Mouse (Mus musculus) layer of hippocampus, adult 11-12 months (tissue): ENCODE results near the gene Mfsd6l.

Source experiments
- DNase-seq: peaks from one replicate; pipeline ENCODE4 v3.0.0; 2022; ENCODE audit warnings: low spot score

Gene Mfsd6l

DNA sequence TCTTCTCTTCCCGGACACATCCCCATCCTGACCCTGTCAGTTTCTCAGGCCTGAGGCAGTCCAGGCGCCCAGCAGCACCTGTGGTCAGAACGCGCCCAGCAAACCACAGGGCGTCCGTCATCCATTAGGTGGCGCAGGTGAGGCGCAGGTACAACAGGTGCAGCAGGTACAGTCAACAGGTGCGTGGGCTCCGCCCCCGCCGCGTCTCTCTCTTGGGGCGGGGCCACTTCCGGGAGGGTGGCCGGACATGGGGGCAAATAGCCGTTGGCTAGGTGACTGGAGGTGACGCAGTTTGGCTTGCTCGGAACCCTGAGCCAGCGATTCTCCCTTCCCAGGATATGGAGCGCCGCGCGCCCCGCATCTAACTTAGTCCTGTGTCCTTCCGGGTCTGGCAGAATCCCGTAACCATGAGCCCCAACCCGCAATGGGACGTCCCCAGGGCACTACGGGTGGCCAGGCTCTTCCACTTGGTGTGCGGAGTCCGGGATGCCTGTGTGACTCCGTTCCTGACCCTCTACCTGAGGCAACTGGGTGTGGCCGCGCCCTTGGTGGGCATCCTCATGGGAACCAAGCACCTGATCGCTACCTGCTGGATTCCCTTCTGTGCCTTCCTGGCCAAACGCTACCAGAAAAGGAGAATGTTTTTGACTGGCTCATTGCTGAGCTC lies at the start of gene Mfsd6l:
Mfsd6l (plus strand) TSS at position 269 of the 667 bp plus-strand sequence.
- no peak for DNase-seq

DNA sequence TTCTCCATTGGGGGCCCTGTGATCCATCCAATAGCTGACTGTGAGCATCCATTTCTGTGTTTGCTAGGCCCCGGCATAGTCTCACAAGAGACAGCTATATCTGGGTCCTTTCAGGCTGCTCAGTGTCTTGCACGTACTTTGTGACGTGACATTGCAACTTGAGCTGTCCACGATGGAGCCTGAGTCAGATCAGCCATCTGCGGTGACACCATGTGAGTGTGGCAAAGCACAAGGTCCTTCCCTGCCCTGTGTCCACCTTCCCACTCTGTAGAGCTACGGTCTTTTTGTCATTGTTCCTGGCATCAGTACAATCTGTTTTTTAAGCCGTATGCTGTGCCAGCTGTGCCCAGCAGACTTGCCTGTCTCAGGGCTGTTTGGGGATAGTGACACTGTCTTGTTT lies 48.7 kb upstream of the Mfsd6l start:
- no peak for DNase-seq

DNA sequence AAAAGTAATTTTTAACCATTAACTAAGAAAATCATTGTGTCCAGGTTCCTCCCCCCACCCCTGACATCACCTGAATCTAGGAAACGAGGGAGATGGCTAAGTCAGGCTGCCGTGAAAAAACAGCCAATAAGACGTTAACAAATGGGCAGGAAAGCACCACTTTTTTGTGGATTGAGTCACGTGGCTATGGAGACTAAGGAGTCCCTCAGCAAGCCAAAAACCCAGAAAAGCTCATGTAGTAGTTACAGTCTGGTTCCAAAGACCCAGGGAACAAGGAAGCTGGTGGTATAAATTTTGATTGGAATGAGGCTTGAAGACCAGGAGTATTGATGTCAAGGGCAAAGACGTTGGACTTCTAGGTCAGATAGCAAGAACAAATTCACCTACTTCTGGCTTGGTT lies 47.4 kb upstream of the Mfsd6l start:
- DNase-seq: no peak

DNA sequence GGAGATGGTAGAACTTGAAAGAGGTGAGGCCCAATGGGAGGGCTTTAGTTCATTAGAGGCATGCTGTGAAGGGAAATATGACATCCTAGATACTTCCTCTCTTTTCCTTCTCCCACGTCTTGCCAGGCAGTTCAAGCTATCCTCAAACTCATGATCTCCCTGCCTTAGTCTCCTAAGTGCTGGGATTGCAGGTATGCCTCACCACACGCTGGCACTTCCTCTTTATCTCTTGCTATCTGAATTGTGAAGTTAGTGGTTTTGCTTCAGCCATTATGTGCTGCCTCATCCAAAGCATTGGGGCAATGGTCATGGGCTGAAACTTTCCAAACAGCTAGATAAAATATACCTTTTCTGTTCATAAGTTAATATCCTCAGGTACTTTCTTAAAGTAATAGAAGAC lies 46.8 kb upstream of the Mfsd6l start:
- DNase-seq: no peak

DNA sequence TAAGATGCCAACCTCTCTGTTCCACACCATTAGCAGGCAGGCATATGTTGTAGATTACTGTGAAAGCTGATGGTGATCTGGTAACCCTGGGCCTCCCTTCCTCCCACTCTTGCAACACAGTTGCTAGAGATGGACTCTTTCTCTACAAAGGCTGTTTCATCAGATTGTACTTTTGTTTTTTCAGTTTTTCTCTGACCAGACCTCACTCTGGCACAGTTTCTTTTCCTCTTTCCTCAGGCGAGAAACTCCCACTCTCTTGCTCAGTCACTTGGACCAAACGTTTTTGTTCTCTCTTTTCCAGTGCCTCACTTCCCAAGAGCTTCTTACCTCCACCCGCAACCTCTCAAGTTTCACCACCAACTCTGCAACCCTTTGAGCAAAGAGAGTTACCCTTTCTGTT lies 42.0 kb upstream of the Mfsd6l start:
- DNase-seq: no peak

DNA sequence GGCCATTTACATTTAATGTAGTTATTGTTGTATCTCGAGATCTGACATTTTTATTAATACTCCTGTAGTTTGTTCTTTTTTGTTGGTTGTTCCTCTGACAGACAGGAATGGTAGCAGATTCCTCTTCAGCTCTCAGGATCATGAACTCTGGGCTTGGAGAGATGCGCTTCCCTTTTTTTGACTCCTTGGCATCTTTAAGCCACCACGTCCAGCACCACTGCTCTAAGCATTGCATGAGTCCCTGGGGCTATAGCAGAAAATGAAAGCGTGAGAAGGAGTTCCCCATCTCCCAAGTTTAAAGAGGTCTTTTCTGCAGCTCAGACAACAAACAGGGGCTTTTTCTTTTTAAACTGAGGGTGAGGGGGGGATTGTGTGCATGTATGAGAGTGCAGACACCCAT lies 36.6 kb upstream of the Mfsd6l start:
- DNase-seq: no peak

DNA sequence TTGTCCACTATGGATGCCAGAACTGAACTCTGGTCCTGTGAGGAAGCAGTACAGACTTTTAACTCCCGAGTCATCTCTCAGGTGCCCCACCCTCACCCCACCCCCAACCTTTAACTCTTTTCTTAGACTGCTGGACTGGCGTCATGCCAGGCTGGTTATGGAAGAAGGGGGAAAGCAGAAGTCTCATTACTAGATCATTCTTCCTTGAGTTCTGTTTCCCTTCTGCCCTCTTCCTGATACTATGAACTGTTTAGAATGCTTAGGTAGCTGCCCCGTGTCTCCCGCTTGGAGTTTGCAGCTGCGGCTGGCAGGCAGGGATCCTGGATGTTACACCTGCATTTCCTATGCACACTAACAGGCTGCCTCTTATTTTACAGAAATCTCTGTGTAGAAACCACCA lies 36.2 kb upstream of the Mfsd6l start:
- DNase-seq: no peak

DNA sequence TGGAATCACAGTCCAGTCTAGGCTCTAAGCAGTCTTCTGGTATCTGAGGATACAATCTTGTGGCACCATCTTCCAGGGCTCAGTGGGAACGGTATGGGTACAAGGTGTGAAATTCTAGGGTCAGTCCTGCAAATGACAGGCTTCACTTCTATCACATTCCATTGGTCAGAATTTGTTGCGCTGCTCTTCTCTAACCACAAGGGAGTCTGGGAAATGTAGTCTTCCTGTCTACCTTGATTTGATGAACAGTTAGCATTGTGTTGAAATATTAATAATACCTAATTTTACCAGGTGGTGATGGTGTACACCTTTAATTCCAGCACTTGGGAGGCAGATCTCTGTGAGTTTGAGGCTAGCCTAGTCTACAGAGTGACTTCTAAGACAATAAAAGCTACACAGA lies 35.5 kb upstream of the Mfsd6l start:
- no peak for DNase-seq

DNA sequence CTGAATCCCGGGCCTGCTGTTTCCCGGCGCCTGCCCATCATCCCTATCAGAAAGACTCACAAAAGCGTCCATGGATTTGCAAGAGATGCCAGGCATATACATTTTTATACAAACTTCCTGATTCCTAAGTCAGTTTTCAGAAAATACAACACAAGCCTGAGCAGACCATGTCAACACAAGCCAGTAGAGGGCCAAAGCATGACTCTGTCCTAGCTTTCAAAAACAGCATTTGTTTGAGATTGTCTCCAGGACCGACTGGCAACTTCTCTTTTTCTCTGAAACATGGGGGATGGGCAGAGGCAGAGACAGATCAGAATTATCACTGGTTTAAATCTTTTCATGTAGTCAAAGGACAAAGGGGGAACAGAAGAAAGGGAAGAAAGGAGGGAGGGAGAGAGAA lies 34.6 kb upstream of the Mfsd6l start:
- no peak for DNase-seq

DNA sequence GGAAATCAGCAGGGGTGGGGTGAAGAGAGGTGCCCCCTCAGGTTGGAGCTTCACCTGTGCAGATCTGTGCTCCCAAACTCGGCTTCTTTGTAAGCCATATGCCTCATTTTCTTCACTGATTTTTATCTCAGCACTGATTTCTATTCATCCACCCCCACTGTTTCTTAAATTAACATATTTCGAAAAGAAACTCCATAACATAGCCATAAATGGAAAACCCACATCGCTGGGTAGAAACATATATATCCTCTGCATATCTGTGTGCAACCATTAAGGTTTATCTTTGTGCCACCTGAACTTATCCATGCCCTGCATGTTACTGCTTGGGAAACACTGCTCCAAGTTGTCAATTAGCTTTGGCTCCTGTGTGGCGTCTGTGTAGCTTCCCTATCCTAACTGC lies 29.5 kb upstream of the Mfsd6l start:
- no peak for DNase-seq

DNA sequence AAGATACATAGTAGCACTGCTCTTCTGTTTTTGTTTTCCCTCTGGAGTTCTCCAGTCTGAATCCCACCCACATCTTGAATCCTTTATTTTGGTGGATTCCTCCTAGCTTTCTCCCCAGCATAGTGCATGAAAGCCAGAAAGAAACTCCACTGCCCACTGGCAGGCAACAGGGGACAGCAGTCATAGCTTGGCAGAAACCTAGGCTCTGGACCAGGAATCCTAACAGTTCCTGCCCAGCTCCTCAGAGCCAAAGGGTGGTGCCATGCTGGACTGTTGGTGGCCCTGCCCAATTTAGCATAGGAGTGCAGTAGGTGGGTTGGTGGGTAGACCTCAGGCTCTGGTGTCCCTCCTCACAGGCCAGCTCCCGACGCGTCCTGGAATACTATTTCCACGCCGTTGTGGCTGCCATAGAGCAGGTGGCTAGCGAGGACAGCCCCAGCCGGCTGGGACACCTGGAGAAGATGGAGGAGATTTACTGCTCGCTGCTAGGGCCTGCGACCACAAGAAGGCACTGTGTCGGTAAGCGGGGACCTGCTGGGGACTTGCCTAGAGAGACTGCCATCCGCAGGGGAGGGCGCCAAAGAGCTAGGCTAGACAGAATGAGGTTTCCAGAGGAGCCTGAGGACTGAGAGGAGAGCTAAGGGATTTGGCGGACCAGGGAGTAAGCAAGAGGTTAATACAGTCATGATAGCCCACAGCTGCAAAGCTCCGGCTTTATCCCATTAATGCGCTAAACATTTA lies 24.8 kb upstream of the Mfsd6l start:
- DNase-seq: peak; percentile 64

DNA sequence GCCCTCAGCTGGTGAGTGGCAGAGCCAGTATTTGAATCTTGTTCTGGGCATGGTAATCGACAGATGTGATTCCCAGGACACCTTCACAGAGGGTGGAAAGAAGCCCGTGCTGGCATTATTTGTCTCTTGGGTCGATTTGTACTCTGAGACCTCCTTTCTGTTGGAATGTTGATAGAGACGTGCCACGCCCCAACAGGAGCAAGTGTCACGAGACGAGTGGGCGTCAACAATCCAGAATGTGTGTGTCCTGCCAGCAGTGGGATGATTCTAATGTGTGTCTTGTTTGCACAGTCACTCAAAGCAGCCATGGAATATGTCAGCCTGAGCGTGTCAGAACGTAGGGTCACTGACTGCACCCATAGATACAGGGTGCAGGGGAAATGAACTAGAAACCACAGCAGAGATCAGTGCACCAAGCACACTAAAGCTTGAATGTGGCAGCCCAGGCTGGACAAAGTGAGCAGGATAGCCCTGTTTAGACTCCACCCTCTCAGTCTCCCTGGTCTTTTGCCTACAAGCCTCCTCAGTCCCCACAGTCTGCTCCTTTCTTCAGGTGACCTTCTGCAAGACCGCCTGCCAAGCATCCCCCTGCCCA lies 23.9 kb upstream of the Mfsd6l start:
- DNase-seq: no peak

DNA sequence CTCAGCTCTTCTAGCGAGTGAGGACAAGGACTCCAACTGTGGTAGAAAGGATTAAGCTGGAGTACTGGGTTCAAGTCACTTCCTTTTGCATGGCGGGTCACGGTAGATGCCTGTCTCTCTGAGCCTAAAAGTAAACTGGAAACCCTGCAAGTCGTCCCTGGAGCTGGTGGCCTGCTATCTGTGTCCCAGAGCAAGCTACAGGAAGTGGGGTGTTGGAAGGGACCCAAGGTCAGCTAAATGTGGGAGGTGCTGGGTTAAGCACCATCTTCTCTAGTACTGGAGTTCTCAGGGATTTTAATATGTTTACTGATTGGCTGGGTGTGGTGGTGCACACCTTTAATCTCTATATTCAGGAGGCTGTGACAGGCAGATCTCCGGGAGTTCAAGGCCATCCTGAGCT lies 23.2 kb upstream of the Mfsd6l start:
- no peak for DNase-seq

DNA sequence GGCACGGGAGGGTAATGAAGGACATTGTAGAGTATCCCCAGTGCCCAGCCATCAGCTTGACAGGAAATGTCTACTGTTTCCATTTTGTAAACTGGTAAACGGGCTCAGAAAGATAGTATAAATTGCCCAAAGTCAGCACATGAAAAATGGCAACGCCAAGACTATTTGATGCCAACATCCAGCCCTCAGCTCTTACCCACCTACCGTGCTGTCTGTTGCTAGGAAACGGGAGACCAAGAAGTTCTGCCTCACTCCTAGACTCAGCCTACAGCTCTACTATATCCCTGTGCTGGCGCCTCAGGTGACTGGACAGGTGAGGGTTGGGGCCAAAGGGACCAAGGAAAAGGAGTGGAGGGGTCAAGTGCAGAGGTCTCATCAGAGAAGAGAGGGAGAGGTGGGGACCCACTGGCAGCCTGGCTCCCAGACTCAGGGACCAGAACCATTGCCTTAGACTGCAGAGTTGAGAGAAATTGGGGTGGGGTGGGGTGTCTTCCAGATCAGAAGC lies 22.0 kb upstream of the Mfsd6l start:
- DNase-seq: no peak

DNA sequence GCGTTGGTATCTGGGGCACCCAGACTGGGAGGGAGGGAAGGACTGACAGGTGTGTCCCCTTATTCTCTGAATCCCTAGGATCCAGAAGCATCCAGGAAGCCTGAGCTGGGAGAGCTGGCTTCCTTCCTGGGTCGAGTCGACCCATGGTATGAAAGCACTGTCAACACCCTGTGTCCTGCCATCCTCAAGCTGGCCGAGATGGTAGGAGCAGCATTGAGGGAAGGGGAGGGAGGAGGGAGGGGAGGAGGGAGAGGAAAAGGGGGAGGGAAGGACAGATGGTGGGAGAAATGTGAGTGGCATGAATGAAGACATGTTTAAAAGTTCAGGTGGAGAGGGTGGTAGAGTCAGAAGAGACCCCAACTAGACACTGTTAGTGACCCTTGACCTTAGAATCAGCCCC lies 20.0 kb upstream of the Mfsd6l start:
- DNase-seq: no peak

DNA sequence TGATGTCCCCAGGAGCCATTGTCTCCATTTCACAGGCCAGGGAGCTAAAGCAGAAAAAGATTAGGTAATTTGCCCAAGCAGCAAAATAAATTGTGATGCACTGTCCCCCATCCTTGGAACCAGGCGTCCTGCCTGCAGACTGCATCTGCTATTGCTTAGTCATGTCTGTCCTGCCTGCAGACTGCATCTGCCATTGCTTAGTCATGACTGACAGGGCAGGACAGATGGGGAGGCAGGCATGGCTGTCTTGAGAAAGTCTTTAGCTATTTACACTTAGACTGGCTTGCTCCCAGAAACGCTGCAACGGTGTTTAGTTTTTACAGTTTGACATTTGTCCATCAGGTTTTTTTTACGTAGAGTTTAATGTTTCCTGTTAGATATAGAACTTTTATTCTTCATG lies 19.5 kb upstream of the Mfsd6l start:
- peak; percentile 61 for DNase-seq

DNA sequence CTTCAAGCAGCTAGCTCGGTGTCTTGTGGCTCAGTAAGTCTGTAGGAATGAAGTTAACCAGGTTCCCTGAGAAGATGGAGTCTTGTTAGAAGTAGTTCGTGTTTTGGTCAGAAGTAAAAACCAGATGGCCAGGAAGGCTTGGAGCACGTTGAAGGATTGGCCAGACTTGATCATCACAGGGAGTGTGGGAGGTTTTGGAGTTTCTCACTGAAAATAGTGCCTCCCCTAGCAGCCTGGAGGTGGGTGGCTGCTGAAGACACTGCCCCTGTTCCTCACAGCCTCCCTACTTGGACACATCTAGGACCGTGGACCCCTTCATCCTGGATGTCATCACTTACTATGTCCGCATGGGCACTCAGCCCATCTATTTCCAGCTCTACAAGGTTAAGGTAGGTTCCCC lies 16.4 kb upstream of the Mfsd6l start:
- DNase-seq: no peak

DNA sequence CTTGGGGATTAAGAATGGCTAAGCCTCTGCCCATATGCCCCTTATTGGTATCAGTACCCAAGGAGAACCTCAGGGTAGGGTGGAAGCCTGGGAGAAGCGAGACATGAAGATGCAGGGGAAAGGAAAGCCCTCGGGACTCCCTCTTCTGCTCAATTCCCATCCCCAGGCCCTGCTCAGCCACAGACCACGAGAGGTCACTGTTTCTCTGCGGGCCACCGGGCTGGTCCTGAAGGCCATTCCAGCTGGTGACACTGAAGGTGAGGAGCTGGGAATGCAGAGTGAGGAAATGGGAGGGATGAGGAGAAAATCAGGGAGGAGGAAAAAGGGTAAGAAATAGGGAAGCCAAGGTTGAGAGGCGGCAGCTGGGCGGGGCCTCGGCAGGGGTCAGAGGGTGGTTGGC lies 11.4 kb upstream of the Mfsd6l start:
- no peak for DNase-seq

DNA sequence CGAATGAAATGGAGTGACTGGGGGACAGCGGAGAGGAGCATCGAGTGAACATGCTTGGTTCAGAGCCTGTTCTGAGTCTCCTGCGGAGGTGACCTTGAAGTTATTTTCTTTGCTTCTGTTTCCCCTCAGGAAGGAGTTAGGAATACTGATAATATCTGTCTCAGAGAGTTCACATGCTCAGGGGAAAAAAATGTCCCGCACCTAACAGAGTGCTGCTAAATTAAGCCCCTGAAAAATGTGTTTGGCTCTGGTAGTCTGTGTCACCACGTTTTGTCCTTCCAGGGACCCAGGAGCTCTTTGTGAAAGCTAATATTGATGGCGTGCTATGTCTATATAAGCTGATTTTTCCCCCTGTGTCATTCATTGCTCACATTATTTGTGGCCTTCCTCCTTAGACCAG lies 10.8 kb upstream of the Mfsd6l start:
- DNase-seq: no peak

DNA sequence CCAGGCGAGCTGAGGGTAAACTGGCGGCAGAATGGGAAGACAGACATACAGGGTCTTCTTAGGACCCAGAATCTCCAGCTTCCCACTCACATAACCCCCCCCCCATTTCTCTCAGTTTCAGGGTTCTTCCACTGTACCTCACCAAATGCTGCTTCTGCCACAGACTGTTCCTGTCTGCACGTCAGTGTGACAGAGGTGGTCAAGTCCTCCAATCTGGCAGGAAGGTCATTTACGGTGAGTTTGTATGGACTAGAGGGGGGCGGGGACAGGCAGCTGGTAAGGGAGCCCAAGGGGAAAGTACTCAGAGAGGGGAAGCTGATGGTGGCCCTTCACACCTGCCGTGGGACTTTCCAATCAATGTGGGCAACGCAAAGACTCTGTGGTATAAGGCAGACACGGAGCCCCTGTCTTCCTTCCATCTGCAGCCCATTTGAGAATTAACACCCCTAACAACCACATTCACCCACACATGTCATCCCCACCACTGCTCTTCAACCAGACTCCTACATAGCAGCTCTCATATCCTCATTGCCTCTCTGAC lies 10.2 kb upstream of the Mfsd6l start:
- DNase-seq: no peak

DNA sequence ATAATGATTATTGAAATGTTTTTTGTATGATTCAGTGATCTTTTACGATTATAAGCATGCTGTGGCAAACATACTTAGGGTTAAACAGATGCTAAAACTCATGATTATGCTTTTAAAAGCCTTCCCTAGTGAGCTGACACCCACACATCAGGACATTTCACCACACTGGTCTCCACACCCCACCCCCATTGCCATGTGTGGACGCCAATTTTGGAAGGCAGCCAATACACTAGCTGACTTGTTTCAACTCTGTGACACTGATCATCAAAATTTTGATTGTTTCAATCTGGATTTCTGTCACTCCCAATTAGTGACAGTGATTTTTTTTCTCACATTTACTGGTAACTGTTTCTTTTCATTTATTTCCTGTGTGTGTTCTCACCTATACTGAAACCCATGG lies 8.5 kb upstream of the Mfsd6l start:
- no peak for DNase-seq

DNA sequence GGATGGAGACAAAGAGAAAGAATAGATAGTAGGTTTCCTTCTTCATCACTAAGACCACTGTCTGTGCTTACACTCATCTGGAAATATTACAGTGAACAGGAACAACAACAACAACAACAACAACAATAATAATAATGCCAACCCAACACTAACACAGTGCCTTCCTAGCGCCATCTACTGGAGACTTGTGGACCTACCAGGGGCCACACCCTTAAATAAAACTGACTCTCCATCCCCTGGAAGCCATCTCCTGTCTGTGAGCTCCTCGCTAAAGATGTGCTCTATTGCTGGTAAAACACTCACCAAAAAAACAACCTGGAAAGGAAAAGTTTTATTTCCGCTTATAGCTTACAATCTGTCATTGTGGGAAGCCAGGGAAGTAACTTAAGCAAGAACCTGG lies 6.4 kb upstream of the Mfsd6l start:
- no peak for DNase-seq

DNA sequence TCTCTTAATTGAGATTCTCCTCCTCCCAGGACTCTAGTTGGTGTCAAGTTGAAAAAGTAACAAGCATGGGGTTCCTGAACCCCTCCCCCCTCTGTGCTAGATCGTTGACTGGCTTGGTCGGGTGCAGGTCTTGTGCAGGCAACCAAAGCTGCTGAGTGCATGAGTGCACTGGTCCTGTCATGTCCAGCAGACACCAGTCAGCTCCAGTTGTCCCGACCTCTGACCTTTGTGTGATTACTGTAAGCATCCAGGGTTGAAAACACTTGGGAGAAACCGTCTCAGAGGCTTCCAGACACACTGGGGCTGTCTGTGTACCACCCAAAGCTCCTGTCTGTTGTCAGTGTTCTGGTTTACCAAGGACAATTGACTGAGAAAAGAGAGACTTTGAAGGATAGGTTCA lies 5.6 kb upstream of the Mfsd6l start:
- DNase-seq: no peak
